Mouse (Mus musculus) cortical plate, adult 2 months (tissue): ENCODE data around the gene Smyd2. TPM values are rescaled to one million over a fixed set of nuclear protein-coding genes. Genes with fewer than 3 reads are reported as not detected.

Experiments used
- H3K27ac ChIP-seq: fragments of 200-500 bp; 2 replicates; pipeline ENCODE4 v1.5.1; 2012; ENCODE audit warnings: low read length, control low read depth, inconsistent platforms; ENCODE audit not compliant: insufficient read depth
- H3K4me1 ChIP-seq: fragments of 200-500 bp; 2 replicates; pipeline ENCODE4 v1.6.1; 2011; ENCODE audit warnings: low read length; ENCODE audit not compliant: control insufficient read depth, insufficient read depth
- H3K4me3 ChIP-seq: fragments of 200-500 bp; 2 replicates; pipeline ENCODE4 v1.5.1; 2011; ENCODE audit warnings: mild to moderate bottlenecking, low read length, control low read depth; ENCODE audit not compliant: insufficient read depth
- CTCF ChIP-seq: fragments of 200-500 bp; IDR thresholded peaks from 2 replicates; pipeline ENCODE4 v1.5.1; 2011; ENCODE audit warnings: mild to moderate bottlenecking, control low read depth, low read length; ENCODE audit not compliant: insufficient read depth; ENCODE audit errors: extremely low read depth
- POLR2A ChIP-seq: fragments of 200-500 bp; IDR thresholded peaks from 2 replicates; pipeline ENCODE4 v1.6.1; 2011; ENCODE audit warnings: mild to moderate bottlenecking, low read length, control low read depth; ENCODE audit not compliant: insufficient read depth; ENCODE audit errors: extremely low read depth
- polyA plus RNA-seq: library from polyadenylated mRNA; depleted of rRNA; stranded (reverse); fragments of >200 nt; gene quantifications from 2 replicates; pipeline ENCODE4 v1.2.3, GENCODE M21; 2012

Gene Smyd2
- polyA plus RNA-seq, 1 experiment, result 126 TPM

- Histone ChIP-seq H3K27ac (no peak overlapping the region), H3K4me1 (peaks cover 3% of the 10 kb centered on the region), H3K4me3 (no peak overlapping the region)
- TF ChIP-seq CTCF, result no peak
- TF ChIP-seq POLR2A, result no peak
Observed at GRCm38 (mm10) chr1:189898708-189899107, 23.5 kb downstream of the Smyd2 start.

GRCm38 (mm10) chr1:189897861-189898260 is 24.3 kb downstream of the Smyd2 start:
- Histone ChIP-seq H3K4me1 (peaks cover 3% of the 10 kb centered on the region), H3K27ac (no peak overlapping the region), H3K4me3 (no peak overlapping the region)
- TF ChIP-seq POLR2A (no peak), CTCF (no peak)

- Histone ChIP-seq H3K27ac (no peak overlapping the region), H3K4me3 (no peak overlapping the region), H3K4me1 (peaks cover 3% of the 10 kb centered on the region)
- TF ChIP-seq CTCF, result no peak
- TF ChIP-seq POLR2A, result no peak
Observed at GRCm38 (mm10) chr1:189894191-189894590, 28.0 kb downstream of the Smyd2 start.

- Histone ChIP-seq H3K27ac (no peak overlapping the region), H3K4me1 (no peaks in the 10 kb centered on the region), H3K4me3 (no peak overlapping the region)
- TF ChIP-seq CTCF, result no peak
- TF ChIP-seq POLR2A, result no peak
Observed at GRCm38 (mm10) chr1:189888749-189889148, 33.4 kb downstream of the Smyd2 start.

GRCm38 (mm10) chr1:189887518-189887917 is 34.6 kb downstream of the Smyd2 start:
- Histone ChIP-seq H3K4me3 (no peak overlapping the region), H3K4me1 (peaks cover 1% of the 10 kb centered on the region; the same call in 1 of the 2 replicates), H3K27ac (no peak overlapping the region)
- no peak for TF ChIP-seq POLR2A
- peak; percentile 85 for TF ChIP-seq CTCF

- no peak for TF ChIP-seq POLR2A
- TF ChIP-seq CTCF, result no peak
- no peak overlapping the region for H3K27ac ChIP-seq
- H3K4me1 ChIP-seq, result peaks cover 1% of the 10 kb centered on the region; the same call in 1 of the 2 replicates
- H3K4me3 ChIP-seq, result no peak overlapping the region
Observed at GRCm38 (mm10) chr1:189885975-189886374, 36.2 kb downstream of the Smyd2 start.

- Histone ChIP-seq H3K27ac (no peak overlapping the region), H3K4me3 (no peak overlapping the region), H3K4me1 (peaks cover 3% of the 10 kb centered on the region; the same call in 1 of the 2 replicates)
- no peak for TF ChIP-seq POLR2A
- TF ChIP-seq CTCF, result no peak
Observed at GRCm38 (mm10) chr1:189884951-189885350, 37.2 kb downstream of the Smyd2 start.

GRCm38 (mm10) chr1:189883531-189884170 is 38.5 kb downstream of the Smyd2 start:
- H3K4me3 ChIP-seq, result no peak overlapping the region
- H3K27ac ChIP-seq, result no peak overlapping the region
- TF ChIP-seq CTCF, result peak; percentile 55
- no peak for TF ChIP-seq POLR2A
- peaks cover 3% of the 10 kb centered on the region; the same call in 1 of the 2 replicates for H3K4me1 ChIP-seq

- TF ChIP-seq CTCF (peak; percentile 48; the same call in 1 of the 2 replicates), POLR2A (no peak)
- Histone ChIP-seq H3K4me1 (peaks cover 3% of the 10 kb centered on the region; the same call in 1 of the 2 replicates), H3K27ac (no peak overlapping the region), H3K4me3 (no peak overlapping the region)
Observed at GRCm38 (mm10) chr1:189882886-189883285, 39.3 kb downstream of the Smyd2 start.

GRCm38 (mm10) chr1:189880745-189881144 is 41.4 kb downstream of the Smyd2 start:
- no peak overlapping the region for H3K4me3 ChIP-seq
- no peak overlapping the region for H3K27ac ChIP-seq
- peaks cover 3% of the 10 kb centered on the region; the same call in 1 of the 2 replicates for H3K4me1 ChIP-seq
- TF ChIP-seq POLR2A (no peak), CTCF (no peak)
